Mouse (Mus musculus) adrenal gland, postnatal 36 days (tissue): ENCODE measurements around the gene Tent4b. TPM values are rescaled to one million over a fixed set of nuclear protein-coding genes. Genes with fewer than 3 reads are reported as not detected.
A peak's percentile ranks its signal among the peaks of the same experiment; 100 is the strongest.

ENCODE experiments used
- DNase-seq, 2 experiments: peaks; one replicate each; pipeline ENCODE4 v3.0.0; 2021; ENCODE audit warnings: mixed read lengths in 1 of 2
- total RNA-seq, 2 experiments: library from RNA; stranded (reverse); gene quantifications; 2 replicates each; pipeline ENCODE4 v1.2.3; 2021

The Tent4b gene
- total RNA-seq, 2 experiments from 2014 or later: 27.9 to 32.1 TPM

DNA sequence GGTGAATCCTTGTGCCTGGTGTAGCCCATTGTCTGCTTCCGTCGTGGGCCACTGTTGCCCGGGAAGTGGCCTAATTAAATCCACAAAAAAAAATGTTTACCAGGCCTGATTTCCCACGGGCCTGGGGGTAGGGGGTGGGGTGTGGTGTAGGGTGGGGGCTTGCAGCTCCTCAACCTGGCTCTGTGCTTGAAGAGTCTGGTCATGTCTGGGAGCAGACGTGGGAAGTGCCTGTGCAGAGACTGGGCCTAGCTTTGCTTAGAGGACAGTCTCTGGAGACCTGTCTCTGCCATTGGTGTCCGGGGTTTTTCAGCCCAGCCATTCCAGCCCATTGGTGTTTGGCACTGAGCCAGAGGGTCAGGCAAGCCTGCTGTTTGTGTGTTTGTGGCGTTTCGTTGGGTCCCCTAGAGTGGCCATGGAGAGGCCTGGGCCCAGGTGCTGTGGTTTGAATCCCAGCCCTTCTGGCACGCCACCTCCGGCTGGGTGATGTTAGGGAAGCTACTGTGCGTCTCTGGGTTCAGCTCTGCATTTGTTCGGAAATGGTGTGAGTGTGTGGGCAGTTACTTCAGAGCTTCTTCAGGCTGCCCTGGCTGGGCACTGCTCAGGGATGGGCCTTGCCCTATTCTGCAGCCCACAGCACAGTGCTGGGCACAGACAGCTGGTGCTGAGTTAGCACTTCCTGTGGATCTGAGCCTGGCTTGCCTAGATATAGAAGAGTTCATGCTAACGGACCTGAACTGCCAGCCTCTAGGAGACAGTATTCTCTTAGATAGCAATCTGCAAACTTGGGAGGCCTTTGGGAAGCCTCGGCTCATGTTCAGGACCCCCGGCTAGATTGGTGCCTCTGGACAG is 102.8 kb downstream of the Tent4b start:
- no peak for DNase-seq

DNA sequence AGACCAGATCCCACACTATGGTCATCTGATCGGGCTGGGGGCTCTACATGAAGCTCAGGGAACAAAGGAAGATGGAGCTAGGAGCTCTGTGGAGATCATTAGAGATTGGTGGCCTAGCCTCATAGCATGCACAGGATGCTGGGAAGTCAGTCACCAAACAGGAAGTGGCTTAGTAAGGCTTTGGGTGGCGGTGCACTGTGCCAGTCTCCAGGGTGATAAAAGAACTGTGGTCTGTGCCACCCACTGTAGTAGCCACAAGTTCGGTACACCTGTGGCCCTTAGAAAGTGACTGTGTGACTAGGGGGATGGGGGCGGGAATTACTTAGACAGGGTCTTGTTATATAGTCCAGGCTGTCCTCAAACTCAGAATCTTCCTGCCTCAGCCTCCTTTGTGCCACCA is 106.8 kb downstream of the Tent4b start:
- no peak for DNase-seq

DNA sequence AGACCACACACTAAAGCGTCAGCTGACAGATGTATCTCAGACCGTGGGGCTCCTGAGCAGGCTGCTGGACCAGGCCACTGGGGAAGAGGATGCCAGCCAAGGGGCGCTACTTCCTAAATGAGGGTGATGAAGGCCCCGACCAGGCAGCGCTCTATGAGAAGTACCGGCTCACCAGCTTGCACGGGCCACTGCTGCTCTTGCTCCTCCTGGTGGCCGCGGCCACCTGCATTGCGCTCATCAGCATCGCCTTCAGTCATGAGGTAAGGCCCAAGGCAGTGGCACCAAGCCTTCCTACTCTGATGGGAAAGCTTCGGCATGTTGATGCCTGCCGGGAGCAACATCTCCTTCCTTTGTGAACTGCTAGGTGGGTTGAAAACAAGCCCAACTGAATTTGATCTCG is 107.5 kb downstream of the Tent4b start:
- DNase-seq: peak in 1 of 2 experiments; percentile 47

DNA sequence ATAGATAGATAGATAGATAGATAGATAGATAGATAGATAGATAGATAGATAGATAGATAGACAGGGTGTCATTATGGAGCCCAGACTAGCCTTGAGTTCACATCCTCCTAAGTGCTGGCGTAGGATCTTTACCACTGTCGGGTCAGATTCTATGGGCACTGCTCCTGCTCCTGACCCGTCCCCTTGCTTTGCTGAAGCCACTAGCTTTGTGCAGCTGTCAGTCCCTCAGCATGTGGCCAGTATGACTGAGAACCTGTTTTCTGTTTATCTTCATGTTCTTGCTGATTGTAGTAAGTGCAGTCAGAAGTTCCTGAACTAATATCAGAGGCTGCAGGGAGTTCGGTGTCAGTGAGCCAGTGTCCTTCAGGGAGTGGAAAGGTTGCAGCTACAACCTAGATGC is 108.7 kb downstream of the Tent4b start:
- DNase-seq: no peak

Other genes with a start within 250 kb of the Tent4b start
- 10 to 100 TPM; 16.5 to 20.8 TPM for gene Zfp423, start 239.6 kb upstream of the Tent4b start, total RNA-seq
- 10 to 100 TPM; 34.6 to 38.2 TPM for gene Cnep1r1, start 80.4 kb upstream of the Tent4b start, total RNA-seq
- 10 to 100 TPM; 31.5 to 34.3 TPM for gene Heatr3, start 61.4 kb upstream of the Tent4b start, total RNA-seq
- gene Adcy7, start 73.2 kb downstream of the Tent4b start, total RNA-seq: 10 to 100 TPM in 1 of 2 experiments, 1 to 10 TPM in 1; 5.7 to 11.5 TPM
- gene Brd7, start 163.0 kb downstream of the Tent4b start, total RNA-seq: 10 to 100 TPM; 71.2 to 75.4 TPM